Mouse (Mus musculus) midbrain, embryonic 15.5 days (tissue): ENCODE measurements at regions not wholly inside any gene's neighbourhood (a gene's known extent, or its start where the extent isn't known, plus 50 kb on each side); places are given as distances from the start of the nearest gene placed in this dataset.

ENCODE experiments used
- ATAC-seq: fragments of 200-750 bp; cut with Nextera tagmentation; replicated peaks from 2 replicates; pipeline ENCODE4 v1.8.0; 2017; ENCODE audit warnings: moderate TSS enrichment
- H3K27ac ChIP-seq: fragments of 300-500 bp; sonication (generic); 2 replicates; pipeline ENCODE4 v1.5.1; 2015; ENCODE audit warnings: mild to moderate bottlenecking, inconsistent platforms
- H3K27me3 ChIP-seq: fragments of 300-500 bp; sonication (generic); replicated peaks from 2 replicates; pipeline ENCODE4 v1.6.1; 2015; ENCODE audit warnings: inconsistent platforms
- H3K36me3 ChIP-seq: fragments of 300-500 bp; sonication (generic); replicated peaks from 2 replicates; pipeline ENCODE4 v1.6.1; 2015; ENCODE audit warnings: inconsistent platforms
- H3K4me1 ChIP-seq: fragments of 300-500 bp; sonication (generic); 2 replicates; pipeline ENCODE4 v1.6.1; 2015; ENCODE audit warnings: inconsistent platforms
- H3K4me2 ChIP-seq: fragments of 300-500 bp; sonication (generic); 2 replicates; pipeline ENCODE4 v1.6.1; 2015; ENCODE audit warnings: inconsistent platforms, mild to moderate bottlenecking, moderate library complexity
- H3K4me3 ChIP-seq: fragments of 300-500 bp; sonication (generic); 2 replicates; pipeline ENCODE4 v1.5.1; 2015; ENCODE audit warnings: mild to moderate bottlenecking, inconsistent platforms
- H3K9ac ChIP-seq: fragments of 300-500 bp; sonication (generic); 2 replicates; pipeline ENCODE4 v1.6.1; 2015; ENCODE audit warnings: mild to moderate bottlenecking, inconsistent platforms
- H3K9me3 ChIP-seq: fragments of 300-500 bp; sonication (generic); 2 replicates; pipeline ENCODE4 v1.6.1; 2016; ENCODE audit warnings: inconsistent platforms
- WGBS: fragments of 180-500 bp; shearing (Covaris S2); methylation state at CpG from one replicate; pipeline ENCODE4 v1.1.7; 2015; ENCODE audit warnings: mixed read lengths; 5-methylcytosine and 5-hydroxymethylcytosine counted together

- no peaks in the 10 kb centered on the region for H3K27me3 ChIP-seq
- H3K27ac ChIP-seq = no peak overlapping the region
- 75% methylated on average over 3 of the region's 3 CpGs for WGBS
These were observed 590.0 kb upstream of the Nr3c2 start for GRCm38 (mm10) chr8:76309200-76309599.

DNA sequence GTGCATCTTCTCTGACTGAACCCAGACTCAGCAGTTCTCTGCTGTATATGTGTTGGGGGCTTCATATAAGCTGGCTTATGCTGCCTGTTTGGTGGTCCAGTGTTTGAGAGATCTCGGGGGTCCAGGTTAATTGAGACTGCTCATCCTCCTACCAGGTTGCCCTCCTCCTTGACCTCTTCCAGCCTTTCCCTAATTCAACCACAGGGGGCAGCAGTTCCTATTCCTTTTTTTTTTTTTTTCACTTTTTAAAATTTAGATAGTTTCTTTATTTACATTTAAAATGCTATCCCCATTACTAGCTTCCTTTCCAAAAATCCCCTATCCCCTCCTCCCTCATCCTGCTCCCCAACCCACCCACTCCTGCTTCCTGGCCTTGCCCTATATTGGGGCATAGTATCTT, 570.7 kb upstream of the Nr3c2 start:
- Histone ChIP-seq H3K27ac (no peak overlapping the region), H3K27me3 (no peaks in the 10 kb centered on the region), H3K9me3 (no peaks in the 10 kb centered on the region), H3K4me2 (no peak overlapping the region), H3K9ac (no peak overlapping the region), H3K4me3 (no peak overlapping the region), H3K4me1 (no peaks in the 10 kb centered on the region), H3K36me3 (no peaks in the 10 kb centered on the region)
- no peak for ATAC-seq
- WGBS = 81% methylated on average over 1 of the region's 1 CpGs

More at GRCm38 (mm10) chr8:76309200-76309599, 590.0 kb upstream of the Nr3c2 start:
- H3K9ac ChIP-seq = no peak overlapping the region
- no peak for ATAC-seq
- H3K4me2 ChIP-seq = no peak overlapping the region
- H3K36me3 ChIP-seq = no peaks in the 10 kb centered on the region
- H3K9me3 ChIP-seq = no peaks in the 10 kb centered on the region
- no peak overlapping the region for H3K4me3 ChIP-seq
- H3K4me1 ChIP-seq = no peaks in the 10 kb centered on the region

- Histone ChIP-seq H3K27me3 (no peaks in the 10 kb centered on the region), H3K27ac (no peak overlapping the region), H3K4me1 (no peaks in the 10 kb centered on the region), H3K9me3 (no peaks in the 10 kb centered on the region), H3K4me3 (no peak overlapping the region), H3K36me3 (no peaks in the 10 kb centered on the region), H3K4me2 (no peak overlapping the region), H3K9ac (no peak overlapping the region)
- WGBS = 65% methylated on average over 2 of the region's 2 CpGs
- ATAC-seq = no peak
These were observed 556.2 kb upstream of the Nr3c2 start for GRCm38 (mm10) chr8:76343072-76343471.

GRCm38 (mm10) chr8:76346150-76346549, 553.1 kb upstream of the Nr3c2 start:
- Histone ChIP-seq H3K4me3 (no peak overlapping the region), H3K4me1 (no peaks in the 10 kb centered on the region), H3K9ac (no peak overlapping the region), H3K36me3 (no peaks in the 10 kb centered on the region), H3K27ac (no peak overlapping the region), H3K9me3 (no peaks in the 10 kb centered on the region), H3K27me3 (no peaks in the 10 kb centered on the region), H3K4me2 (no peak overlapping the region)
- ATAC-seq = no peak
- WGBS = 90% methylated on average over 4 of the region's 4 CpGs

DNA sequence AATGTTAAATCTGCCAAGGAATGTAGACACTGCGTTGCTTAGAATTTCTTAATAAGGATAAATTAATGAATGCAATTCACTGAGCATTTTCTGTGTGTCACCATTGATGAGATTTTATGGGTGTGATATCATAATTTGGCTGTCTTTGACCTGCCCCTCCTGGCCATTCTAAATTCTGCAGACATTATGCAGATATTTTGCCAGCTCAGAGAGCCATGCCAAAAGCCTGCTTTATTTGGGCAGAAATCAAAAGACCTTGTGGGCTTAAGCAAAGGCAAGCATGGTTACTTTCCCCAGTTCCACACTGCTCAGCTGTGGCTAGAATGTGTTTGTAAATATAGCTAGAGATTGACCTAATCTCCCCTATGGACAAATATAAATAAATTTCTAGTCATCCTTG, 552.4 kb upstream of the Nr3c2 start:
- ATAC-seq = no peak
- no peak overlapping the region for H3K4me3 ChIP-seq
- H3K9ac ChIP-seq = no peak overlapping the region
- no peaks in the 10 kb centered on the region for H3K36me3 ChIP-seq
- H3K27me3 ChIP-seq = no peaks in the 10 kb centered on the region
- H3K4me1 ChIP-seq = no peaks in the 10 kb centered on the region
- H3K4me2 ChIP-seq = no peak overlapping the region
- no peak overlapping the region for H3K27ac ChIP-seq
- 85% methylated on average over 1 of the region's 1 CpGs for WGBS
- no peaks in the 10 kb centered on the region for H3K9me3 ChIP-seq

- no peak for ATAC-seq
- H3K4me2 ChIP-seq = no peak overlapping the region
- H3K27me3 ChIP-seq = no peaks in the 10 kb centered on the region
- no peak overlapping the region for H3K9ac ChIP-seq
- H3K4me1 ChIP-seq = no peaks in the 10 kb centered on the region
- no peak overlapping the region for H3K4me3 ChIP-seq
- H3K9me3 ChIP-seq = no peaks in the 10 kb centered on the region
- H3K36me3 ChIP-seq = no peaks in the 10 kb centered on the region
- H3K27ac ChIP-seq = no peak overlapping the region
These were observed 524.9 kb upstream of the Nr3c2 start for GRCm38 (mm10) chr8:76374314-76374713.

- no peak for ATAC-seq
- no peaks in the 10 kb centered on the region for H3K36me3 ChIP-seq
- no peaks in the 10 kb centered on the region for H3K9me3 ChIP-seq
- no peaks in the 10 kb centered on the region for H3K4me1 ChIP-seq
- no peak overlapping the region for H3K27ac ChIP-seq
- 89% methylated on average over 6 of the region's 6 CpGs for WGBS
- H3K27me3 ChIP-seq = no peaks in the 10 kb centered on the region
- H3K9ac ChIP-seq = no peak overlapping the region
- H3K4me3 ChIP-seq = no peak overlapping the region
- H3K4me2 ChIP-seq = no peak overlapping the region
These were observed 521.5 kb upstream of the Nr3c2 start for GRCm38 (mm10) chr8:76377711-76378110.

- Histone ChIP-seq H3K27me3 (no peaks in the 10 kb centered on the region), H3K9me3 (no peaks in the 10 kb centered on the region), H3K9ac (no peak overlapping the region), H3K4me1 (0 out of 2 replicates have a peak, but pooled peaks cover 5% of the 10 kb centered on the region), H3K36me3 (no peaks in the 10 kb centered on the region), H3K4me3 (no peak overlapping the region), H3K4me2 (no peak overlapping the region), H3K27ac (no peak overlapping the region)
- no peak for ATAC-seq
- 88% methylated on average over 2 of the region's 2 CpGs for WGBS
These were observed 517.6 kb upstream of the Nr3c2 start for GRCm38 (mm10) chr8:76381643-76382042.

- WGBS = 31% methylated on average over 5 of the region's 5 CpGs
These were observed 515.5 kb upstream of the Nr3c2 start for GRCm38 (mm10) chr8:76383583-76384281.

GRCm38 (mm10) chr8:76384282-76384637, 515.0 kb upstream of the Nr3c2 start:
- H3K27ac ChIP-seq = no peak overlapping the region
- H3K4me3 ChIP-seq = no peak overlapping the region
- 0 out of 2 replicates have a peak, but pooled peaks cover 5% of the 10 kb centered on the region for H3K4me1 ChIP-seq
- peak; percentile 45 for ATAC-seq
- 58% methylated on average over 5 of the region's 5 CpGs for WGBS
- no peak overlapping the region for H3K9ac ChIP-seq
- H3K36me3 ChIP-seq = no peaks in the 10 kb centered on the region
- H3K9me3 ChIP-seq = no peaks in the 10 kb centered on the region
- H3K4me2 ChIP-seq = no peak overlapping the region
- no peaks in the 10 kb centered on the region for H3K27me3 ChIP-seq

More at GRCm38 (mm10) chr8:76383583-76384281, 515.5 kb upstream of the Nr3c2 start:
- Histone ChIP-seq H3K4me3 (no peak overlapping the region), H3K9ac (no peak overlapping the region), H3K4me1 (0 out of 2 replicates have a peak, but pooled peaks cover 5% of the 10 kb centered on the region), H3K27ac (no peak overlapping the region), H3K27me3 (no peaks in the 10 kb centered on the region), H3K9me3 (no peaks in the 10 kb centered on the region), H3K4me2 (no peak overlapping the region), H3K36me3 (no peaks in the 10 kb centered on the region)
- peak; percentile 27; the same call in 1 of the 2 replicates for ATAC-seq

DNA sequence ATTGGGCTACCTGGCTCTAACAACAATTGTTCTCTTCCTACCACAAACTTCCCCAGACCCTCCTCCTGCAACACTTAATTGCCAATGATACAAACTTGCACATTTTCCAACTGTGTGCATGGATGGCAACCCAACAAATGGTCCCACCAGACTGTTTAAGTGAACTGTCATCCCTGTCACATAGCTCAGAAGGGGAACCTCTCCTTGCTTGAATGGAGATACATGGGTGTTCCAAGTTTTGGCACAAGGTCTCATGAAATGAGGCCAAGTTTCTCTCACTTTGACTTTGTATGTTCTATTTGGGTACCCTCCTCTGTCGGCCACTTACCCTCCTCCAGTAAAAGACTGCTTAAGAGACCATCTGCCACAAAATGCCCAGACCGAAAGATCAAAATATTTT, 507.2 kb upstream of the Nr3c2 start:
- Histone ChIP-seq H3K9me3 (no peaks in the 10 kb centered on the region), H3K36me3 (no peaks in the 10 kb centered on the region), H3K4me1 (no peaks in the 10 kb centered on the region), H3K4me3 (no peak overlapping the region), H3K4me2 (no peak overlapping the region), H3K9ac (no peak overlapping the region), H3K27ac (no peak overlapping the region), H3K27me3 (no peaks in the 10 kb centered on the region)
- no peak for ATAC-seq
- 87% methylated on average over 2 of the region's 2 CpGs for WGBS

GRCm38 (mm10) chr8:76422459-76422858, 476.8 kb upstream of the Nr3c2 start:
- Histone ChIP-seq H3K27ac (no peak overlapping the region), H3K4me1 (no peaks in the 10 kb centered on the region), H3K27me3 (no peaks in the 10 kb centered on the region), H3K36me3 (no peaks in the 10 kb centered on the region), H3K9ac (no peak overlapping the region), H3K4me2 (no peak overlapping the region), H3K9me3 (no peaks in the 10 kb centered on the region), H3K4me3 (no peak overlapping the region)
- ATAC-seq = no peak
- WGBS = 91% methylated on average over 1 of the region's 1 CpGs

DNA sequence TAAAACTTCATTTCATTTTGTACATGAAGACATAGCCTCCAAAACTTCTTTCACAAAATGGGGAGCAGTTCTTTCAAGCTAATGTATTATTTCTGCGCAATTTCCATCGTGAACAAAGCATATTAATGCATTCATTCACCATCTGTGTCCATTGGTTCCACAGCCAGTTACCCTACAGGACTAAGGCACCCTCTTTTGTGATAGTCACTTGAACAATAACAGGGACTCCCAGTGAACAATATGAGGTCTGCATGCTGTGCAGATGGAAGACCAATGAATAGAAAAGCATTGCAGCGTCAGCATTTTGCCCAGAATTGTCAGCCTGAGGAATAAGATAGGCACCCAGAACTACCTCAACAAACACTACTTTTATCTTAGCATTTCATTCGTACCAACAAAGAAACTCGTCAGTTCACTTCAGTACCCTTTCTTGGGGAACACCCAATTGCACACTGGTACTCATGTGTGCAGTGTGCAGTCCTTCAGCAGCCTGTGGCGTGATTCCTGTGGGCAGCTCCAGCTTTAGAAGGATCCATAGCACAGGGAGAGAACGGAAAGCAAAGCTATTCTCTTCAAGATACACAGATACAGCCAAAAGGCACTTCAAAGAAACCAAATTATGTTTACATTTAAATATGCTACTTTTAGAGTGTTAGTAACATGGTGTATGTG, 476.2 kb upstream of the Nr3c2 start:
- no peak overlapping the region for H3K4me3 ChIP-seq
- no peak for ATAC-seq
- no peak overlapping the region for H3K27ac ChIP-seq
- no peaks in the 10 kb centered on the region for H3K36me3 ChIP-seq
- no peaks in the 10 kb centered on the region for H3K4me1 ChIP-seq
- no peak overlapping the region for H3K9ac ChIP-seq
- H3K27me3 ChIP-seq = no peaks in the 10 kb centered on the region
- no peak overlapping the region for H3K4me2 ChIP-seq
- H3K9me3 ChIP-seq = no peaks in the 10 kb centered on the region
- 67% methylated on average over 7 of the region's 7 CpGs for WGBS
